Mouse (Mus musculus) adrenal gland, postnatal 36 days (tissue): ENCODE measurements at regions not wholly inside any gene's neighbourhood (a gene's known extent, or its start where the extent isn't known, plus 50 kb on each side); places are given as distances from the start of the nearest gene placed in this dataset.
A peak's percentile ranks its signal among the peaks of the same experiment; 100 is the strongest.

Source experiments
- DNase-seq, 2 experiments: peaks; one replicate each; pipeline ENCODE4 v3.0.0; 2021; ENCODE audit warnings: mixed read lengths in 1 of 2

DNA sequence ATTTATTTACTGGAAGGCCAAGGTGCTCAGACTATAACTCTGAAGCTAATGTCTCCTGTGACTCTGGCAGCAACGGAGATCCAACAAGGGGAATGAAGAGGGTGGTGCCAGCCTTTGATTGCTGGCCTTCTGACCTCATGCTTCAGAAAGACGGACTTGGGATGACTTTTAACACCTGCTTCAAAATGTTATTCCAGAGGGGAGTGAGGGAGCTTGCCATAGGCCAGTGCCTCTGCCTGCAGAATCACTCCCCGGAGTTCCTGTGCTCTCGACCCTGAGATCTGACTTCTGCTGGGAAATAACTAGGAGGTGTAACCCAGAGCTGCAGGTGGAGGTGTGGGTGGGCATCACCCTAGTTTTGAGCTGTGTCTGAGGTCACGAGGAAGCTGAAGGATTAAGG is 78.9 kb upstream of the Cxcr4 start:
- no peak for DNase-seq

DNA sequence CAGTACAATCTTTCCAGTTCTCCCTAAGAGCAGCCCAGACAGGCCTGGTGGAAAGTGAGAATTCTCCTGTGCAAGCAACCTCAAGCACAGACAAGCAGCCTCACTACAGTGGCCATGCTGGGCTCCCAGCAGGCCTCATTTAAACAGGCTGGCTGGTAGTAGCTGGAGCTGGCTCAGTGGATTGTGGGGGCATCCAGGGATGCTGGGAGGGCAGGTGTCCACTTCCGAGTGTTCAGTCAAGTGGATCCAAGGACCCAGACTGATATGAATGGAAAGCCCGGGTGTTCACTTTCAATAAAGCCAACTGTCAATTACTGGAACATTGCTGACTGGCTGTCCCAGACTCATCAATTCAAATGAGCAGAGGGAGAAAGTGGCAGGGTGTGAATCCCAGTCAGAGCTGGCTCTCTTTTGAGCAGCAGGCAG is 77.2 kb upstream of the Cxcr4 start:
- no peak for DNase-seq

DNA sequence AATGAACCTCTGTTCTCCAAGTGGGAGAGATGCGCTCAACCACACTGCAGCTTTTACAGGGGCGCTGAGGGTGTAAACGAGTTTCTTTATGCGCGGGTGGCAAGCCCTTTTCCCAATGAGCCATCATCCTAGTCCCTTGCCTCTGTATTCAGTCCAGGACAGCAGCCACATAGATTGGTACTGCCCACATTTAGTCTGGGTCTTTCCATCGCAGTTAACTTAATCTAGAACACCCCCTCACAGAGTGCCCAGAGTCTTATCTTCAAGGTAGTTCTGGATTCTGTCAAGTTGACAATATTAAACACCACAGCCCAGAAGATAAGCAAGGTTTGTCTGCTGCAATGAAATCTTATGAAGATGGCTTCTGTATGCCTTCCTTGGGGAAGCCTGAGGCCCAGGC is 76.6 kb upstream of the Cxcr4 start:
- no peak for DNase-seq

DNA sequence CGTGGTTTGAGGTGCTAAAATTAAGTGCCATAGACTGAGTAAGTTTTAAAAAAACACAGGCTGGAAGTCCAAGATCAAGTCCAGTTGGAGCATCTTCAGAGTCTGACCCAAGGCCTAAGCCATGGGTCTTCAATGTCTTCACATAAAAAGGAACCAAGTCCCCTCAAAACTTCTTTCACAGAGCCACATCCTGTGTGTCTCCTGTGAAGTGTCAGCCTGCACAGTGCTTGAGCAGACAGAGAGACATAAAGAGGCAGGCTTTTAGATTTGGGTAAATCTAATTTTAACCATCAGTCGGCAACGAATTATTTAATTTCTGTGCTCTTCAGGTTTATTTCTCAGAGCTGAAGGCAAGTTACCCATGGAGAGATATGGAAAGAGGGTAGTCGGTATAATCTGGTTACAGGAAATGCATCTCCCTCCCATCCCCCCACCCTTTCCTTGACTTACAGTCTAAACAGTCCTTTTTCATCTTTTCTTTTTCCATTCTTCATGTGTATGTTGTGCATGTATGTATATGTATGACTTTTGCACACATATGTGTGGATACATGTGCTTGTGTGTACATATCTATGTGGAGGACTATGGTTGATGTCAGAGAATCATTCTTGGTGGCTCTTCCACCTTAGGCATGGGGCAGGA is 75.1 kb upstream of the Cxcr4 start:
- no peak for DNase-seq

DNA sequence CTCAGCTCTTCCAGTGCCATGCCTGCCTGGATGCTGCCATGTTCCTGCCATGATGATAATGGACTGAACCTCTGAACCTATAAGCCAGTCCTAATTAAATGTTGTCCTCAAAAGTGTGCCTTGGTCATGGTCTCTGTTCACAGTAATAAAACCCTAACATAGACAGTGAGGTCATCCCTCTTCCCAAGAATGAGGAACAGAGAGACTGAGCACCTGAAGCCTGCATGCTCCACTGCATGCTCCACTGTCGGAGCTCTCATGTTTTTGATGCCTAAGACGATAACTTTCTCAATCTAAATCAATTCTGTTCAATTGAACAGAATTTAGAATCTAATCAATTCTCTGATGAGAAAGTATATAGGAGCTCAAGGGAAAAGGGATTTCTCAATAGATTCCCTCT is 71.1 kb upstream of the Cxcr4 start:
- no peak for DNase-seq

DNA sequence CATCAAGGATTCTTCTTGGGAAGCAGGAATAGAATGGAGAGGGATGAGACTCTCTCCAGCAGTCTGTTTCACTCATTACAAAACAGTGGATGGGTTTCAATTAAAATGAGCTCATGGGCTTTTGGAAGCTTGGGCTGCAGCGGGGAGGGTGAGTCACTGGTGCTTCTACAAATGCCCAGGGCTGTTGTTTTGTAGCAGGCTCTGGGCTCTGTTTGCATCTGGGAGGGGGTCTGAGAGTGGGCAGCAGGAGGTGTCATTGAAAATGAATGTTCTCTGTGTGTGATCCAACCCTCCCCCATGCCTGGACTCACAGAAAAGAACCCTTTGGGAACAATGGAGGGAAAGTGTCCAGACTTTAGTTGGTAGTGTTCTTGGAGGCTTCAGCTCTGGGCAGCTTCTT is 67.8 kb upstream of the Cxcr4 start:
- peak in 1 of 2 experiments; percentile 40 for DNase-seq

GRCm38 (mm10) chr1:128658802-128659201 is 66.7 kb upstream of the Cxcr4 start:
- no peak for DNase-seq

GRCm38 (mm10) chr1:128654099-128654862 is 62.2 kb upstream of the Cxcr4 start:
- no peak for DNase-seq

DNA sequence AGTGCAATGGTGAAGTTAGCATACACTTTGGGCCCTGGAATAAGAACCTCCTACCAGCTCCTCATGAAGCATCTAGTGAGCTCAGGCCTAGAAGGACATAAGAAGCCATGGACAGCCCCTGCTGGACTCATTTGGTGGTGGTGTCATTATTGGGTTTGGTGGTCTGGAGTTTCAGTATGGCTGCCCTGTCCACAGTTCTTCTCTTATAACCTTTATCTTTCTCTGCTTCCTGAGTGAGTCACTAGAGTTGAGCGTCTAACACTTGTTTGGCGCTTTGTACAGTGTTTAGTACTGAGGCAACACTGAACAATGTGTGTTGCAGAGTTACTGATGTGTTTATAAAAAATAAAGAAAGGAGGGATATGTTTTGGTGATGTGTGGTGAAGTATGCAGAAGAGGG is 58.5 kb upstream of the Cxcr4 start:
- DNase-seq, result no peak

DNA sequence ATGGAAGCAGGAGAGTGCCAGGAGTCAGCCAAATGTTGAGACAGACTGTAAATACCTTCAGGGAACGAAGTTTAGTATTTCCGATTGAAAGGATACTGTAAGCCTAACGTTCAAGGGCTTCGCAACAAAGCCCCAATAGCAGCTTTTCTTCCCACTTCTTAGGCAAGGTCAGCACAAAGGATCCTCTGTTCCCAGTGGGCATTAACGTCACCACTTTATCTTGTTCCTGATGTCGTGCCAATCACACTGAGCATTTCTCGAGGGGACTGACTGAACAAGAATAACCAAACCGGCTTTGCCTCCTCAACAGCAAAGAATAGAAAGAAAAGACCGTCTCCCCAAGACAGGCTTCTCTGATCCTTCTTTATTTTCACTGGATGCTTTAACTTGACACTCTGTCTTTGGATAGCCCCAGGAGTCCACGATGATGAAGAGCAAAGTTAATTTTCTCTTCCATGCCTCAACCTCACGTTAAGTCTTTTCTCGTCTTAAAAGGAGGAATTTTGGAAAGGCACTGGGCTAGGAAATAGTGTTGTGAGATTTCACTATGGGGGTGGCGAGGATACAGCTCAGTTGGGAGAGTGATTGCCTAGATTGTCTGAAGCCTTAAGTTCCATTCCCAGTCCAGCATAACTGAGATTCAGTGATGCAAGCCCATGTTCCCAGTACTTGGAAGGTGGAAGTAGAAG is 57.5 kb upstream of the Cxcr4 start:
- no peak for DNase-seq

GRCm38 (mm10) chr1:128643316-128643776 is 51.3 kb upstream of the Cxcr4 start:
- no peak for DNase-seq

DNA sequence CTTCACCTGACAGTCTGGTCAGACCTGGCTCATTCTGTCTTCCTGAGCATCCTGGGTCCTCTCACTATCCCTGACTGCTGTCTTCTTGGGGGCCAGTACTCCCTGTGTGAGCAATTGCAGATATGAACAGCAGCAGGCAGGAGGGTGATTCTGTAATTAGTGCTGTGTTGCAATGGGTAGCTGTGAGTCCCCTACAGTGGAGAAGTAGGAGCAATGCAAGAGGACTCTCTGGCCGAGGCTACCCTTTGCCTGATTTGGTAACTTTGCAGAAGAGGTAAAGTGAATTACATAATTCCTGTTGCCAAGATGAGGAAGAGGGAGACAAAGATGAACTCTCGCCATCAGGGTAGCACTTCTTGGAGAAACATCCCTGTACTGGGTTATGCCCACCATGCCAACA is 50.1 kb upstream of the Cxcr4 start:
- DNase-seq, result no peak
